Mouse (Mus musculus) myocyte (in vitro differentiated cells): ENCODE data around the gene Hyal3.

Experiments used
- CEBPB ChIP-seq: IDR thresholded peaks from 2 replicates; pipeline ENCODE4 v1.6.1; 2011; ENCODE audit warnings: mild to moderate bottlenecking, moderate library complexity; ENCODE audit not compliant: poor library complexity, insufficient read depth, severe bottlenecking
- E2F4 ChIP-seq: IDR thresholded peaks from one replicate; pipeline ENCODE4 v1.6.1; 2011; ENCODE audit warnings: mild to moderate bottlenecking, control low read depth, moderate library complexity; ENCODE audit not compliant: insufficient read depth
- MAX ChIP-seq: IDR thresholded peaks from one replicate; pipeline ENCODE4 v1.6.1; 2011; ENCODE audit warnings: low read depth, mild to moderate bottlenecking, control low read depth
- MYOD1 ChIP-seq, 3 experiments: IDR thresholded peaks; one replicate each; pipeline ENCODE4 v1.6.1; 2011; ENCODE audit warnings: control low read depth in 2 of 3, low read depth in 2 of 3, mild to moderate bottlenecking in 2 of 3, moderate library complexity in 1 of 3; ENCODE audit not compliant: insufficient read length in 2 of 3, control insufficient read depth in 1 of 3
- POLR2A ChIP-seq: IDR thresholded peaks from one replicate; pipeline ENCODE4 v1.6.1; 2011; ENCODE audit warnings: low read depth, mild to moderate bottlenecking, control low read depth, moderate library complexity; ENCODE audit not compliant: insufficient read length
- POLR2AphosphoS2 ChIP-seq: IDR thresholded peaks from one replicate; pipeline ENCODE4 v1.6.1; 2011; ENCODE audit warnings: low read depth, control low read depth; ENCODE audit not compliant: insufficient read length
- SRF ChIP-seq: IDR thresholded peaks from one replicate; pipeline ENCODE4 v1.6.1; 2011; ENCODE audit warnings: low read depth; ENCODE audit not compliant: control insufficient read depth, insufficient read length
- TCF12 ChIP-seq: IDR thresholded peaks from one replicate; pipeline ENCODE4 v1.6.1; 2011; ENCODE audit warnings: mild to moderate bottlenecking, control low read depth; ENCODE audit not compliant: poor library complexity, insufficient read depth, severe bottlenecking
- USF1 ChIP-seq: IDR thresholded peaks from one replicate; pipeline ENCODE4 v1.6.1; 2011; ENCODE audit warnings: low read depth, mild to moderate bottlenecking, control low read depth, moderate library complexity

DNA sequence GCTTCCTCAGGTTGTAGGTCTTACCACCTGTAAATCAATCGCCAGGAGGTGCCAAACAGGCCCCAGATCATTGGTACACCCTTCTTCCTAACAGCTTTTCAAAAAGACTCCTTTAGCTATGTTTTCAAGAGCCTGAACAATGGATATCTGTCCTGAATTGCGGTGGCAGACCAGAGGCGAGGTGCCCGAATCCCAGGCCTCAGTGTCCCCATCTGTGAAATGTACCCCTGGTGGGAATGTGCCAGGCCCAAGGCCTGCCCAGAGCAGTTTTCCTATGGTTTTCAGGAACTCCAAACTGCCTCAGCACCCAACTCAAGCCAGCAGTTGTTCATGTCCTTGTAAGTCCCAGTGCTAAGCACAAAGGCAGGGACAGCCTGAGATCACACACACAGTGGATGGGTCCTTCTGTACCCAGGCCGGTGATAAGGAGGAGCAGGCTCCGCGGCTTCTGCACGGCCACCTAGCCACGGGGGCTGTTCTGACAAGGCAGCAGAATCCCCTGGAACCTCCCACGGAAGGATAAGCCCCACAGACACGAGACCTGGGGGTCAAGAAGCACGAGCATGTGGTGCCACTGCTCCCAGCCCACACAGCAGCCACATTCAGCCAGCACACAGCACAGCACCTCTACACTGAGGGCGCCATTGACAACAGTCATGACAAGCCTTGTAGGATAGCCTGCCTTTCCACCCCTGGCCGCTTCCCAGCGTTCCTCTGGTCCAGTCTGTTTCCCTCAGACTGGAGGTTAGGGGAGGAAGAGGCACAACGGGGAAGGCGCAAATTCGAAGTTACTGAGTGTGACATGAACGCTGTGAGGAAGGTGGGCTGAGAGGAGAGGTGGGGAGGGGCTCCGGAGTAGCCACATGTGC, 47.0 kb downstream of the Hyal3 start:
- TF ChIP-seq CEBPB (no peak), POLR2A (no peak), SRF (no peak), MAX (no peak), MYOD1 (IDR thresholded peaks at IDR 0.05; ENCODE audit: control insufficient read depth in 1 of 3, insufficient read length in 2 of 3, low read depth in 2 of 3) (peak in 1 of 3 experiments; percentile 21), USF1 (no peak), TCF12 (no peak), POLR2AphosphoS2 (no peak), E2F4 (no peak)
